Mouse (Mus musculus): Measurements from ENCODE around the gene Pdzk1ip1. TPM values are rescaled to one million over a fixed set of nuclear protein-coding genes. Genes with fewer than 3 reads are reported as not detected.

The Pdzk1ip1 gene
- 33.8 and 37.9 TPM in 2 replicates for polyA plus RNA-seq (2015; fragmentation: Nextera tagmentation; extraction: Ambion mirVana)

- H3K4me2 ChIP-seq (ENCODE audit: low read depth, low read length), result peak within 1 kb of the TSS; percentile 51
- H3K27ac ChIP-seq (ENCODE audit: low read length), result peak within 1 kb of the TSS; percentile 82
- no peaks in the 10 kb centered on the region for H3K9me3 ChIP-seq (ENCODE audit: control insufficient read depth, low read length)
- peak; percentile 71 for ATAC-seq (ENCODE audit: low read depth)
- no peaks in the 10 kb centered on the region for H3K27me3 ChIP-seq (ENCODE audit: control insufficient read depth, insufficient read depth, low read depth, low read length)
- WGBS, result 11% methylated on average over 11 of the region's 11 CpGs
- peaks cover 24% of the 10 kb centered on the region for H3K4me1 ChIP-seq (replicated peaks; ENCODE audit: control insufficient read depth, insufficient read depth, low read length)
- no peaks in the 10 kb centered on the region for H3K36me3 ChIP-seq (ENCODE audit: control insufficient read depth, insufficient read depth, low read length)
- peak within 1 kb of the TSS; percentile 60 for H3K9ac ChIP-seq (ENCODE audit: low read length)
- H3K4me3 ChIP-seq (ENCODE audit: low read length), result peak within 1 kb of the TSS; percentile 42
Measured at GRCm38 (mm10) chr4:115088611-115089338, at the start of gene Pdzk1ip1. Pdzk1ip1 (plus strand) TSS chr4:115088708.

- Histone ChIP-seq H3K9me3 (ENCODE audit: control insufficient read depth, low read length) (no peaks in the 10 kb centered on the region), H3K36me3 (ENCODE audit: control insufficient read depth, insufficient read depth, low read length) (peaks cover 21% of the 10 kb centered on the region), H3K4me2 (ENCODE audit: low read depth, low read length) (no peak overlapping the region), H3K4me3 (ENCODE audit: low read length) (no peak overlapping the region), H3K4me1 (replicated peaks; ENCODE audit: control insufficient read depth, insufficient read depth, low read length) (no peaks in the 10 kb centered on the region), H3K27me3 (ENCODE audit: control insufficient read depth, insufficient read depth, low read depth, low read length) (peaks cover 4% of the 10 kb centered on the region), H3K9ac (ENCODE audit: low read length) (no peak overlapping the region), H3K27ac (ENCODE audit: low read length) (no peak overlapping the region)
- ATAC-seq (ENCODE audit: low read depth), result no peak
- 76% methylated on average over 3 of the region's 3 CpGs for WGBS
Measured at GRCm38 (mm10) chr4:115045621-115046020, 42.9 kb upstream of the Pdzk1ip1 start.

- H3K4me2 ChIP-seq (ENCODE audit: low read depth, low read length), result no peak overlapping the region
- no peak overlapping the region for H3K27ac ChIP-seq (ENCODE audit: low read length)
- H3K36me3 ChIP-seq (ENCODE audit: control insufficient read depth, insufficient read depth, low read length), result 0 out of 2 replicates have a peak, but pooled peaks cover 2% of the 10 kb centered on the region
- H3K9me3 ChIP-seq (ENCODE audit: control insufficient read depth, low read length), result no peaks in the 10 kb centered on the region
- peaks cover 8% of the 10 kb centered on the region; the same call in 1 of the 2 replicates for H3K4me1 ChIP-seq (replicated peaks; ENCODE audit: control insufficient read depth, insufficient read depth, low read length)
- no peak overlapping the region for H3K4me3 ChIP-seq (ENCODE audit: low read length)
- no peak; the same call in 1 of the 2 replicates for ATAC-seq (ENCODE audit: low read depth)
- peaks cover 23% of the 10 kb centered on the region for H3K27me3 ChIP-seq (ENCODE audit: control insufficient read depth, insufficient read depth, low read depth, low read length)
- H3K9ac ChIP-seq (ENCODE audit: low read length), result no peak overlapping the region
- WGBS, result 4% methylated on average over 5 of the region's 5 CpGs
Measured at GRCm38 (mm10) chr4:115047750-115048149, 40.8 kb upstream of the Pdzk1ip1 start.

GRCm38 (mm10) chr4:115048190-115048589, 40.3 kb upstream of the Pdzk1ip1 start:
- Histone ChIP-seq H3K36me3 (ENCODE audit: control insufficient read depth, insufficient read depth, low read length) (no peaks in the 10 kb centered on the region), H3K27me3 (ENCODE audit: control insufficient read depth, insufficient read depth, low read depth, low read length) (peaks cover 27% of the 10 kb centered on the region), H3K4me3 (ENCODE audit: low read length) (no peak overlapping the region), H3K9me3 (ENCODE audit: control insufficient read depth, low read length) (no peaks in the 10 kb centered on the region), H3K9ac (ENCODE audit: low read length) (no peak overlapping the region), H3K27ac (ENCODE audit: low read length) (no peak overlapping the region), H3K4me1 (replicated peaks; ENCODE audit: control insufficient read depth, insufficient read depth, low read length) (peaks cover 10% of the 10 kb centered on the region; the same call in 1 of the 2 replicates), H3K4me2 (ENCODE audit: low read depth, low read length) (no peak overlapping the region)
- 52% methylated on average over 8 of the region's 8 CpGs for WGBS
- no peak for ATAC-seq (ENCODE audit: low read depth)

- Histone ChIP-seq H3K9ac (ENCODE audit: low read length) (no peak overlapping the region), H3K4me2 (ENCODE audit: low read depth, low read length) (no peak overlapping the region), H3K27me3 (ENCODE audit: control insufficient read depth, insufficient read depth, low read depth, low read length) (peaks cover 55% of the 10 kb centered on the region), H3K27ac (ENCODE audit: low read length) (no peak overlapping the region), H3K4me1 (replicated peaks; ENCODE audit: control insufficient read depth, insufficient read depth, low read length) (peaks cover 10% of the 10 kb centered on the region), H3K4me3 (ENCODE audit: low read length) (no peak overlapping the region), H3K36me3 (ENCODE audit: control insufficient read depth, insufficient read depth, low read length) (no peaks in the 10 kb centered on the region), H3K9me3 (ENCODE audit: control insufficient read depth, low read length) (no peaks in the 10 kb centered on the region)
- 72% methylated on average over 5 of the region's 5 CpGs for WGBS
- no peak for ATAC-seq (ENCODE audit: low read depth)
Measured at GRCm38 (mm10) chr4:115051245-115051644, 37.3 kb upstream of the Pdzk1ip1 start.

GRCm38 (mm10) chr4:115052343-115053005, 36.0 kb upstream of the Pdzk1ip1 start:
- Histone ChIP-seq H3K9me3 (ENCODE audit: control insufficient read depth, low read length) (no peaks in the 10 kb centered on the region), H3K27ac (ENCODE audit: low read length) (peak overlapping the region; percentile 65), H3K36me3 (ENCODE audit: control insufficient read depth, insufficient read depth, low read length) (no peaks in the 10 kb centered on the region), H3K4me2 (ENCODE audit: low read depth, low read length) (peak overlapping the region; percentile 49), H3K9ac (ENCODE audit: low read length) (peak overlapping the region; percentile 14; the same call in 1 of the 2 replicates), H3K27me3 (ENCODE audit: control insufficient read depth, insufficient read depth, low read depth, low read length) (peaks cover 60% of the 10 kb centered on the region), H3K4me3 (ENCODE audit: low read length) (peak overlapping the region; percentile 27), H3K4me1 (replicated peaks; ENCODE audit: control insufficient read depth, insufficient read depth, low read length) (peaks cover 20% of the 10 kb centered on the region)
- WGBS, result 1% methylated on average over 35 of the region's 36 CpGs
- ATAC-seq (ENCODE audit: low read depth), result peak; percentile 82

- no peak overlapping the region for H3K9ac ChIP-seq (ENCODE audit: low read length)
- no peak overlapping the region for H3K27ac ChIP-seq (ENCODE audit: low read length)
- no peak overlapping the region for H3K4me2 ChIP-seq (ENCODE audit: low read depth, low read length)
- no peak for ATAC-seq (ENCODE audit: low read depth)
- H3K27me3 ChIP-seq (ENCODE audit: control insufficient read depth, insufficient read depth, low read depth, low read length), result peaks cover 80% of the 10 kb centered on the region
- peaks cover 20% of the 10 kb centered on the region for H3K4me1 ChIP-seq (replicated peaks; ENCODE audit: control insufficient read depth, insufficient read depth, low read length)
- no peak overlapping the region for H3K4me3 ChIP-seq (ENCODE audit: low read length)
- no peaks in the 10 kb centered on the region for H3K9me3 ChIP-seq (ENCODE audit: control insufficient read depth, low read length)
- H3K36me3 ChIP-seq (ENCODE audit: control insufficient read depth, insufficient read depth, low read length), result no peaks in the 10 kb centered on the region
- WGBS, result 14% methylated on average over 2 of the region's 2 CpGs
Measured at GRCm38 (mm10) chr4:115055044-115055443, 33.5 kb upstream of the Pdzk1ip1 start.

GRCm38 (mm10) chr4:115055691-115056090, 32.8 kb upstream of the Pdzk1ip1 start:
- H3K4me3 ChIP-seq (ENCODE audit: low read length), result peak overlapping the region; percentile 54; the same call in 1 of the 2 replicates
- H3K9me3 ChIP-seq (ENCODE audit: control insufficient read depth, low read length), result no peaks in the 10 kb centered on the region
- H3K4me2 ChIP-seq (ENCODE audit: low read depth, low read length), result peak overlapping the region; percentile 74; the same call in 1 of the 2 replicates
- no peak overlapping the region for H3K27ac ChIP-seq (ENCODE audit: low read length)
- H3K36me3 ChIP-seq (ENCODE audit: control insufficient read depth, insufficient read depth, low read length), result no peaks in the 10 kb centered on the region
- peaks cover 82% of the 10 kb centered on the region for H3K27me3 ChIP-seq (ENCODE audit: control insufficient read depth, insufficient read depth, low read depth, low read length)
- no peak overlapping the region for H3K9ac ChIP-seq (ENCODE audit: low read length)
- WGBS, result 37% methylated on average over 3 of the region's 3 CpGs
- H3K4me1 ChIP-seq (replicated peaks; ENCODE audit: control insufficient read depth, insufficient read depth, low read length), result peaks cover 20% of the 10 kb centered on the region
- no peak for ATAC-seq (ENCODE audit: low read depth)

GRCm38 (mm10) chr4:115056371-115056920, 32.1 kb upstream of the Pdzk1ip1 start, which contains the start of gene Tal1:
Tal1 (plus strand) TSS chr4:115056426.
- Histone ChIP-seq H3K9ac (ENCODE audit: low read length) (peak within 1 kb of the TSS; percentile 69), H3K27me3 (ENCODE audit: control insufficient read depth, insufficient read depth, low read depth, low read length) (peaks cover 82% of the 10 kb centered on the region), H3K4me2 (ENCODE audit: low read depth, low read length) (peak within 1 kb of the TSS; percentile 74)

More at GRCm38 (mm10) chr4:115056371-115056920, 32.1 kb upstream of the Pdzk1ip1 start, which contains the start of gene Tal1:
- 0% methylated on average over 59 of the region's 60 CpGs for WGBS
- Histone ChIP-seq H3K27ac (ENCODE audit: low read length) (peak within 1 kb of the TSS; percentile 76), H3K9me3 (ENCODE audit: control insufficient read depth, low read length) (no peaks in the 10 kb centered on the region), H3K36me3 (ENCODE audit: control insufficient read depth, insufficient read depth, low read length) (no peaks in the 10 kb centered on the region), H3K4me1 (replicated peaks; ENCODE audit: control insufficient read depth, insufficient read depth, low read length) (peaks cover 20% of the 10 kb centered on the region), H3K4me3 (ENCODE audit: low read length) (peak within 1 kb of the TSS; percentile 54)
- ATAC-seq (ENCODE audit: low read depth), result peak; percentile 47
